Mouse (Mus musculus) spleen, embryonic (tissue): ENCODE results near the gene Aebp1.

Experiments
- CTCF ChIA-PET: fragments of 350-600 bp; sonication (Branson Sonifier 250); formaldehyde crosslinking; loops from one replicate; lab custom pipeline; 2022; lab: Charles Lee

Aebp1 gene

DNA sequence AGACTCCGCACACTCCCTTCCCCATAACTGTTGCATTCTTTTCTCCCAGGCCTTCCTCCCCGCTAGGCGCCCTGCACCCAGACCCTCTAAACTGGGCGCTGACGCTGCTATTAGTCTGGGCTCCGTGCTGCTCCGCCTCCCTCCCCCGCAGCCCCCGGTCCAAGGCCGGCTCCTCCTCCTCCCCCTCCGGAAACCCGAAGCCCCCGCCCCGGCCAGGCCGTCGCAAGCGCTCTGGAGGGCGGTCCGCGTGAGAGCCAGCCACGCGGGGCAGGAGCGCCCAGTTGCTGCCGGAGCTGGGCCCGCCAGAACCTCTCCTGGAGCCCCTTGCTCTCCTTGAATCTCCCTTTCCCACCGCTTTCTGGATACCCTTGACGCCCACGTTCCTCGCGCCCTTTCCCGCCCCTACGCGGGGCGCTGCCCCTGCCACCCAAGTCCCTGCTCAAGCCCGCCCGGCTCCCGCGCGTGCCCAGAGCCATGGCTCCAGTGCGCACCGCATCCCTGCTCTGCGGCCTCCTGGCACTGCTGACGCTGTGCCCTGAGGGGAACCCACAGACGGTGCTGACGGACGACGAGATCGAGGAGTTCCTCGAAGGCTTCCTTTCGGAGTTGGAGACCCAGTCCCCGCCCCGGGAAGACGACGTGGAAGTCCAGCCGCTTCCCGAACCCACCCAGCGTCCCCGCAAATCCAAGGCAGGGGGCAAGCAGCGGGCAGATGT lies at the start of gene Aebp1:
Aebp1 (plus strand) TSS at position 270 of the 716 bp plus-strand sequence.
- CTCF ChIA-PET, result interaction anchor here (0.6 to 0.7 kb wide), 2 partner anchors 179 to 378 kb away, joined by 5 read pairs; no protein-coding TSS in a partner anchor

DNA sequence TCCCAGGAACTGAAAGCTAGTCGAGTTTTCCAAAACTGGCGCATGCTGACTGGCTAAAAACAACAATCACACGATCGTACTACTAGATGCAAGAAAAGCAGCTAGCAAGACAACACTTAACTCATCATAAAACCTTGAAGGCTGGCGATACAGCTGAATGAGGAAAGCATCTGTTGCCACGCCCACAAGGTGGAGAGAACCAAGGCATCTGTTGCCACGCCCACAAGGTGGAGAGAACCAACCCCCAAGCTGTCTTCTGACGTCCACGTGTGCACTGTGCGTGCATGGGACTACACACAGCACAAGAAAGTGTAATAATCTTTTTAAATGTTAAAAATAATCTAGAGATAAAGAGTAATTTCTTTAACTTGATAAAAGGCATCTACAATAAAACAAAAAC lies 48.4 kb upstream of the Aebp1 start:
- CTCF ChIA-PET, result no interaction called here

DNA sequence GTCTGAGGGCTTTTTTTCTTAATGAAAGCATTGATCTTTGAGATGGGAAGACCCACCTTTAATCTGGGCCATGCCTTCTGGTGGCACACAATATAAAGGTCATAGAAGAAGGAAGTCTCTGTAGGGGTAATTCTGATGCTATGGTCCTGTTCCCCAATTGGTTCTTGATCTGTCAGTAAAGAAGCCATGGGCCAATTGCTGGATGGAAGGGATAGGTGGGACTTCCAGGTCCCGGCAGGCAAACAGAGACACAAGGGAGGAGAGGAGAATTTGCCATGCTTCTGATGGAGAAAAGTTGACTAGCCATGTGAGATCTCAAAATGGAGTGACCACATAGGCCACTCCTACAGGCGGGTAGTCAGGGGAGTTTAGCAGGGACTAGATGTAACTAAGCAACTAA lies 42.5 kb upstream of the Aebp1 start:
- CTCF ChIA-PET, result no interaction called here

DNA sequence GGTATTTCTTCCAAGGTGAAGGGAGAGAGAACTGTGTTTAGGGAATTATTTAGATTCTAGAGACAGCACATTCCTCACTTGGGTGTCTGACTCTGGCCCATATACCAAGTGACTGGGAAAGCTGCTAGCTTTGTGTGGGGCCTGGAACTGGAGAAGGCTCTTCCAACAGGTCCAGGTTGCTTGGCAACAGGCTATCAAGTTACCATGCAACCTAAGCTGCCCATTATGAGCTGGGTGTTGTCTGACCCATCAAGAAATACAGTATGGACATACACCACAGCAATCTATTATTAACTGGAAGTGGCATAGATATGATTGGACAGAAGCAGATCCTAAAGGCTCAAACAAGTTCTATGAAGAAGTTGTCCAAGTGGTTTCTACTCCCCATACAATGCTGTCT lies 36.3 kb upstream of the Aebp1 start:
- CTCF ChIA-PET, result no interaction called here

DNA sequence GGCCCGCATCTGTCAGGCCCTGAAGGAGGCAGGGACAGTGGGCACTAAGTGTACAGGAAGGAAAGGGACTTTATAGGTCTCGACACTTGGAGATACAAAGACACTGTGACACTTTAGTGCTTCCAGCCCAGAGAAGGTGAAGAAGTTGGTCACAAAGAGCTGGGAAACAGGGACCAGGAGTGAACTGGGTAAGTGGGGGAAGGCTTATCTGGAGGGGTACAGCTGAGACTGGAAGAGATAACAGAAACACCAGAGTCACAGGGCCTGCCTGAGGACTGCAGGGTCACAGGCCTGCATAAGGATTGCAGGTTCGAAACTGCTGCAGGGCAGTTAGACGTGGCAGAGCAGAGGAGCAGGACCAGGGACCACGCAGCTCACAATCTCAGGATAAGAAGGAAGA lies 33.8 kb upstream of the Aebp1 start:
- CTCF ChIA-PET, result no interaction called here

DNA sequence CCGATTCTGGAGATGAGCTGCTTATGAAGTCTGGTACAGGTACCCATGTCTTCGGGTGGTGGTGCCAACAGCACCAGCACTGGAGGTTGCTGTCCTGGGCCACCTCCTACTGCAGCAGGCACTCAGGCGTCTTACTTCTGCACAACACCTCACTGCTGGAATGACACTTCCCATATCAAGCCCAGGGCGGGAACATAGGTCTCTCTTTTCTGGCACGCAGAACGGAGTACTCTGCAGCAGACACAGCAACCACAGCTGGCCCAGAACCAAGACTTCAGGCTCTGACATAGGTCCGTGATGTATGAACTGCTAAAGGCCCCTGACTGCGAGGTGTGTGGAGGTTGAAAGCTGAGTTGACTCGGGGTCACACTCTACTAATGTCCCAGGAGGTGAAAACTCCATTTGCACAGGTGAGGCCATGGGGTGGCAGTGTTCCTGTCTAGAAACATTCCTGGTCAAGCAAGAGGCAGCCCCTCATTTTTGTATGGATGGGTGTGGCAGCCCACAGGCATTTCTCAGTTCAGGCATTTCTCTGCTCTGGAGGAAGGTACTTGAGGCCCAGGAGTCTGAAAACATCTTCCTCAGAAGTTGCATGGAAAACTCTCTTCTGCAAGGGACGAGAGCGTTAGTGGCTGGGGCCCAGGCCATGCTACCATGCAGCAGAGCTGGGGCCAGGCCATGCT lies 33.1 kb upstream of the Aebp1 start:
- CTCF ChIA-PET, result interaction anchor here (0.5 kb wide), 1 partner anchor 38 kb away, joined by 3 read pairs; no protein-coding TSS in a partner anchor

DNA sequence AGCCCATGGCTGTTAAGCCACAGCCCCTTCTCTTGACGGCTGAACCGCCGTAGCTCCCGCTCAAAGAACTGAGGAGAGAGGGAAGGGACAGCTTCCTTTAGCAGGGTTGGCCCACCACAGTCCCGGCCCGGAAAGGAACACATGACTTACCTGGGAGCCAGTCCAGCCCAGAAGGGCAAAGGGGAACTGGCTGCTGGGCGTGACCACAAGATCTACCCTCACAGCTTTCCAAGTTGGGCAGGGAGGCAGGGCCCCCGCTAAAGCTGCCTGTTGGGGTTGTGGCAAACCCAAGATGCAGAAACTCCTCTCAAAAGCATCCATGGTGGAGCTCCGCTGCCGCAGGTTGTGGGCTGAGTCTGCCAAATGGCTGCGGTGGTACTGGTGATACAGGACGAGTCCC lies 32.4 kb upstream of the Aebp1 start:
- CTCF ChIA-PET, result interaction anchor here (0.5 kb wide), 1 partner anchor 39 kb away, joined by 3 read pairs; no protein-coding TSS in a partner anchor

DNA sequence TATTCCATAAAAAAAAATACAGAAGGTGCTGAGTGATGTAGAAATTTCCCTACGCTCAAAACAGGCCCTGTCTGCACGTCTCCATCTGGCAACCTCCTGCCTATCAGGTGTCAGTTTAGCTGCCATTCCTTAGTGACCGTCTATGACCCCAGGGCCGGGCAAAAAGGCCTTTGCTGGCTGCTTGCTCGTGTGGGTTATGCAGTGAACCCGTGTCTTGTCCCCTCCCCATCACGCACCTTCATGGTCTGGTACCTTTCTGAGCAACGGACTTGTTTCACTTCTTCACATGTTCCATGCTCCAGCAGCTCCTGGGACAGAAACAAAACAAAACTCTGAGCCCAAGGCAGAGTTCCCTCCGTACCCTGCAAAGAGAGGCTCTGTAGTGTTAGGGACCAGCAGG lies 27.2 kb upstream of the Aebp1 start:
- CTCF ChIA-PET, result no interaction called here

DNA sequence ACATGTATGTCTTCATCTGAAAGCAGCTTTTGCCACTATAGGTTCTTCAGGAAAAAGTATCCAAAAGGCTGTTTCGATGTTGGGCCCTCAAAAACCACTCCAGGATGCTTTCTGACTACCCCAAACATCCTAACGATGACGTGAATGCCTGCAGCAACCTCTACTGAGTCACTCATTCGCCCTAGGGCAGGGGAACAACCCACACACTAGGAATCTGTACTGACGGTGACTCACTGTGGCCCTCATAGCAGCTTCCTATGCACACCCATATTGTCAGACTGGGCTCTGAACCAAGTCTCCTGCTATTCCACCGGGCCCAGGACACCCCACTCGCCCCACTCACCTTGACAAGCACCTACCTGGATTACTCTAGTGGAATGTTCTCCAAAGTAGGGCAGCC lies 26.7 kb upstream of the Aebp1 start:
- CTCF ChIA-PET, result interaction anchor here (0.6 to 0.7 kb wide), 2 partner anchors 47 to 471 kb away, joined by 9 to 13 read pairs; no protein-coding TSS in a partner anchor

DNA sequence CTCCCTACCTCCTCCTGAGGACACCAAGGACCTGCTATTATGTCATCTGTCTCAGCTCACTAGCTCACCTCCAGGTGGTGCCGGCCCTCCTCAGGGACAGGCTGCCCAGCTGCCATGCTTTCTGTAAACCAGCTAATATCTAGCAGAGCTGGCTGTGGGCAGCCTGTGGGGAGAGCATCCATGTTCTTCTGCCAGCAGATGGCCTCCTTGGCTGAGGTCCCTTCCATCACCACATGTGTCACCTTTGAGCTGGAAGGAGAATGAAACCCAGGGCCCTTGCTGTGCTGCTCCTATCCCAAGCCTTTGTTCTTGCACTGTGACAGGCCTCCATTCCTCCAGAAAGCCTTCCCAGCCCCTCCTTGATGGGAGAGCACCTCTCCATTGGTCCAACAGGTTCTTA lies 25.6 kb upstream of the Aebp1 start:
- CTCF ChIA-PET, result interaction anchor here (0.6 to 0.7 kb wide), 2 partner anchors 360 to 736 kb away, joined by 4 to 5 read pairs; no protein-coding TSS in a partner anchor

DNA sequence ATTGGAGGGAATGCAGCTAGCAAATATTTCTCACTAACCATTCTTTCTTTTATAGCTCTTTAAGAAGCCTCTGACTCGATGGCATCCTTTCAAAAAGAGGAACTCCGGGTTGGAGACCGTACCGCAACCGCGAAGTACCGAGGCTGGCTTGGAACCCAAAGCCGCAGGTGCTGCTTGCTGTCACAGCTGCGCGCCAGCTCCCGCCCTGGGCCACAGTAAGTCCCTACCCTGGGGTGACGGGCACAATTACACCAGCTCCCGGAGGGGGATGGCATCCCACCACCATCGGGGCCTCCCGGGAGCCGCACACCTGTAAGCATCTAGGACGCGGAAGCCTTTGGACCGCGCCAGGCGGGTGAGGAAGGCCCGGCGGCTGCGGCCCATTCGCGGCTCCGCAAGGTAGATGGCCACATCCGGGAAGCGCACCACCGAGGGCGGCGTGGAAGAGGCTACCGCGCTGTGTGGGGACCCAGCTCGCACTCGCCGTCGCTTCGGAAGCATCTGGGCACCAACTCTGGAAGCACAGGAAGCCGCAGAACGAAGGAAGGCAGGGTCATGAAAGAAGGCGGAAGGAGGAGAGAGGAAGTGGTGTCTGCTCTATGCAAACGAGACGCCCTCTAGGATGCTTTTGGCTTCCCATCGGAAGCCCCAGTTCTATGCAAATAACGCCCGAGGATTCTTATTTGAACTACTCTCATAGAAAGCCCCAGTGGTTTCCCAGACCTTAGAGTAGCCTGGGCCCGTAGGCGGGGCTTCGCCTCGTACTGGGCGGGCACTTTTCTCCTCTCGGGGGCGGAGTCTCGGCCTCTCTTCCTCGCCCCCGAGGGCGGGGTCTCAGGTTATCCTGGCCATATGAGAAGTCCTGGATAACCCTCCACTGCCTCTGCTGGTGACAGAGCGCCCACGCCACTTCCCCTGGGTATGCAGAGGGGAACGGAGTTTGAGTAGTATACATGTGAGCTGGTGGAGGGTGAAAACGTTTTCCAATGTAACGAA lies 24.2 kb upstream of the Aebp1 start, which contains the start of gene Polm:
Polm (minus strand) TSS at position 766 of the 996 bp plus-strand sequence.
- CTCF ChIA-PET, result no interaction called here

DNA sequence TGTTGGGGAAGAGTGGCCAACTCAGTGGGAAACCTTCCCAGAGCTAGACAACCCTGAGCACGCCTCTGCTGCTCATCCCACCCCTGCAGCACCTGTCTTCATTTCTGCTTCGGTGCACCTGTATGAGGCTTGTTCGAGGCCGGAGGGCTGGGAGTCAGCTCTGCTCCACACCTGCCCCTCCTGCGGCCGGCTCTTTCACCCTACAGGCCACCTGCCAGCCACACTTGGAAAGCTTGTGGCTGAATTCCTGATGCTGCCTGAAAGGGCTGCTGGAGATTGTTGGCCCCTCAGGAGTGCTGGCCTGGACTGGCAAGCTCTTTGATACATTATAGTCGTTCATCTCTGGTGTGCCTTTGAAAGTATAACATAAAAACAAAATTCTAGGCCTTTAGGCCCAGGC lies 21.4 kb upstream of the Aebp1 start:
- CTCF ChIA-PET, result no interaction called here

DNA sequence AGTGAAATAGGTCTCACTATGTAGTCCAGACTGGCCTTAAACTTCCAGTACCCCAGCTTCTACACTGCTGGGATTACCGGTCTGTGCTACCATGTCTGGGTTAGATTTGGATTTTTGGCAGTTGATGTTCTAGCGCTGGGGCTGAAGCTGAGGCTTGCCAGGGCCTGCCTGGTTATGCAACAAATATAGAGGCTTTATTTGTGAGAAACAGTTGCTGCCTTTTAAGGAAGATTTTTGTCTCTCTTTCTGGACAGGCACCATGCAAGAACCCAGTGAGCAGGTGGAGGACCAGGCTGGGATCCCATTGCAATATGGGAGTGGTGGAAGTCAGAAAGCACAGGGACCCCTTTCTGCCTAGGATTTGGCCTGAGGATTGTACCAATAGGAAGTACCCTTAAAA lies 20.0 kb upstream of the Aebp1 start:
- CTCF ChIA-PET, result interaction anchor here (0.7 kb wide), 1 partner anchor 33 kb away, joined by 4 read pairs; no protein-coding TSS in a partner anchor

DNA sequence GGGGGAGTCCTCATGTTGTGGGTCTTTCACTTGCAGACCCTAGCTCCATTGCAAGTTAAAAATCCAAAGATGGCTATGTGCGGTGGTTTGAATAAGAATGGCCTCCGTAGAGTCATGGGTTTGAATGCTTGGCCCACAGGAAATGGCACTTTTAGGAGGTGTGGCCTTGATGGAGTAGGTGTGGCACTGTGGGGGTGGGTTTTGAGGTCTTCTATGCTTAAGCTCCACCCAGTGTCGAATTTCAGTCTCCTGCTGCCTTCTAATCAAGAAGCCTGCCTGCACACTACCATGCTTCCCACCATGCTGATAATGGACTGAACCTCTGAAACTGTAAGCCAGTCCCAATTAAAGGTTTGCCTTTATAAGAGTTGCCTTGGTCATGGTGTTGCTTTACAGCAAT lies 18.6 kb upstream of the Aebp1 start:
- CTCF ChIA-PET, result no interaction called here

DNA sequence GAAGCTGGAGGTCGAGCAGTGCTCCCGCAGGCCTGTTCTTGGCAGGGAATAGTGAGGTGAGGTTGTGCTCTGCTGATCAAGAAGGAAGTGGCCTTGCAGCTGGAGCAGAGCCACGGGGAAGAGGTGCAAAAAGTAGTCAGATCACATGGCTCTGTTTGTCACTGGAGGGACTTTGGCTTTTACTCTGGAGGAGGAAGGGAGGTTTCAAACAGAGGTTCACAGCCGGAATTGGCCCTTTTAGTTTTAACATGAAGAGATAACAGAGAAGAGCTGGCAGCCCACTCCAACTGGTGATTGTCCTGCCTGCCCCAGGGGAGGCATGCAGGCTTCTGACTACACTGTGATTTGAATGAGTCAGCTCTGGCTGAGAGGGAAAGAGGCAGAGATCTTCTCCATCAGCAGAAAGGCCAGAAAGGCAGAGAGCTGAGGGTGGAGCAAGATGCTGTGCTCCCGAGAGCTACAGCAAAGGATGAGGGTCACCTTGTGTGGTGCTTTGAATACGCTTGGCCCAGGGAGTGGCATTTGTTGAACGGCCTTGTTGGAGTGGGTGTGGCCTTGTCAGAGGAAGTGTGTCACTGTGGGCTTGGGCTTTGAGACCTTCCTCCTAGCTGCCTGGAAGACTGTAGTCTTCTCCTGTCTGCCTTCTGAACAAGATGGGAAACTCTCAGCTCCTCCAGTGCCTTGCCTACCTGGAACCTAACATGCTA lies 15.0 kb upstream of the Aebp1 start:
- CTCF ChIA-PET, result no interaction called here

DNA sequence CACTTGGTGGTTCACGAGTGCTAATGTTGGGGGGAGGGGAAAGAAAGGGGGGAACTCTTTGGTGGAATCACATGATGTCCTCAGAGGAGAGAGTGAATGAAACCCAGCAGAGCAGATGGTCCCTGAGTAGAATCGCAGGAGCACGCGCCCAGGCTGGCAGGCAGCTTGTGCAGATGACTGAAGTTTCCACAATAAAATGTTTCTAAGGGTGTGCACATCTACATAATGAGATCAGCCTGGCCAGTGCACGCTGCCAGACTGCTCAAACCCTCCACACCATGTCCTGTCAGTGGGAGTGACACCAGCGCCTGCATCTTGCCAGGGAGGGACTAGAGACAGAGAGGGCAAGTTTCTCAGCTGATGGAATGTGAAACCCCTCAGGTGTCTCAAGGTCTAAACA lies 13.0 kb upstream of the Aebp1 start:
- CTCF ChIA-PET, result no interaction called here

DNA sequence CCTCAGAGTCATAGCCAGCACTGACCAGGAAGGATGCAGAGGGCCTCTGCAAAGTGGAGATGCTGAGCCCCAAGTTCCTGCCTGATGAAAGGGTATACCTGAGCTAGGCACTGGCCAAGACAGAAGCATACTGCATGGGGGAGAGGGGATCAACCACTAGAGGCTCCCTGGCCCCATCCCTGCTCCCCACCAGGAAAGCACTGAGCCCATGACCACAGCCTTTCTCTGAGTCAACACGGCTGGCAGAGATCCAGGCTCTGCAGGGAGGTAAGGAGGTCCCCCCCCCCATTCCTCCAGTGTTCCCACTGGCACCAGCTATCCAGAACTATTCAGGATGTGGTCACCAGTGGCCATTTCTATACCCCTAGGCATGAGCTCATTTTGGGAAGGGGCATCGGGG lies 12.4 kb upstream of the Aebp1 start:
- CTCF ChIA-PET, result interaction anchor here (0.7 kb wide), 3 partner anchors 11 to 477 kb away, joined by 4 to 8 read pairs (median 7); no protein-coding TSS in a partner anchor

DNA sequence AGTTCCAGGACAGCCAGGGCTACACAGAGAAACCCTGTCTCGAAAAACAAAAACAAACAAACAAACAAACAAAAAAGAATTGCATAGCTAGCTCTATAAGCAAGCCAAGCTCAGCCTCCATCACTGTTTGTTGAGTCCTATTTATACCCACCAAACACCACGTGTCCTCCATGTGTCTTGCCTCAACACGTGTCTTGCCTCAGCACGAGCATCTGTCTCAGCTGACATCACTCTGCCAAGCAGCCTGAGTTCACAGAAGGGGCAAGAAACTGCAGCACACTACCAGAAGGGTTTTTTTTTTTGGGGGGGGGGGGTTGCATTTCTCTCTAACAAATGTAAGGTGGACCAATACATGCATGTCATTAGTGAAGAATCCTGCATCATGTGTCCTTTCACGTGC lies 11.3 kb upstream of the Aebp1 start:
- CTCF ChIA-PET, result no interaction called here

DNA sequence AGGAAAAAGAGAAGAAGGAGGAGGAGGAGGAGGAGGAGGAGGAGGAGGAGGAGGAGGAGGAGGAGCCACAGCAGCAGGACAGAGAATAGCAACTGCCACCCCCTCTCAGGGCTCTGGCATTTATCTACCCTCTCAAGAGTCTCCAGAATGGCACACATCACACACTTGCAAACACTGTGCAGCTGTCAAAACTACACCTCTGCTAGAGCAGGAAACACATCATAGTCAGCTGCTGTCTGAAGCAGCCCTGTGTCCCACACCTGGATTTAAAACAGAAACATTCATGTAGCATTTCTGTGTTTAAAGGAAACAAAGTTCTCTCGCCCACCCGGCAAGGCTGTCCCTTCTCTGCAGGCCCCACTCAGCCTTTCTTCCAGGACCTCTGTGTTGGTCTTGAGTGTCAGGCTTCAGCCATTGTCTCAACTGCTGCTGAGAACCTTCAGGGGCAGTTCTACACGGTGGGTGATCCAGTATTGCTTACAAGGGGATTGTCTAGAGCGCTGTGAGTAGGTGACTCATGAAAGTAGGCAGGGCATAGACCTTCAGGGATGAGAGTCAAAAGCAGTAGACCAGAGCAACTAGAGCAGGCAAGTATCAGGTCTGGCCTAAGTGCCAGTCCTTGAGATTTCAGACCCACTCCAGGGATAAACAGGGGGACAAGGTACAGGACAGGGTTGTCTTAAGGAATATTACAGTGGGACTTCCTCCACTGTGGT lies 10.6 kb upstream of the Aebp1 start:
- CTCF ChIA-PET, result no interaction called here

DNA sequence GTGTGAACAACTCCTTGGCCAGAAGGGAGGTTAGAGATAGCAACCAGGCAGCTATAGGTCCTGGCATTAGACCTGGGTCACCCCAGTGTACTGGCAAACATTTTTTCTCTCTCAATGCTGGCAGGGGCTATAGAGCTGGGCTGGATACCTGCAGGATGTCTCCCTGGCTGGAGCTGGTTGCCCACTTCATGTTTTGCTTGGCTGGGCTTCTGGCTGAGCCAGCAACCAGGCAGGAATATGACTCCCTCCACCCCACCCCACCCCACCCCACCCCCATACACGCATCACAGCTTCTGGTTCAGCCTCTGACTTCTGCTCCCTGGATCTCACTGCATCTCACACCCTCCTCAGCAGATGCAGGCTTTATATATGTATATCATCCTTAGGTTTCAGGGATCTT lies 9.4 kb upstream of the Aebp1 start:
- CTCF ChIA-PET, result no interaction called here
